Mouse (Mus musculus) retina, postnatal 7 days (tissue): ENCODE data around the gene Ece2.
"Not testable (repeated sequence)": the region's sequence is repeated elsewhere in the genome, so short reads cannot be mapped to it uniquely, and the experiment has no call there.

Source experiments
- DNase-seq: peaks from one replicate; pipeline ENCODE4 v3.0.0-alpha.2; 2012; ENCODE audit warnings: low read depth, low spot score

The Ece2 gene

GRCm38 (mm10) chr16:20621991-20622685 is 7.5 kb upstream of the Ece2 start:
- no peak for DNase-seq

- DNase-seq = no peak
These were observed 6.4 kb upstream of the Ece2 start for GRCm38 (mm10) chr16:20623211-20623610.

- no peak for DNase-seq
These were observed 697 bp upstream of the Ece2 start for GRCm38 (mm10) chr16:20628871-20629391.

- DNase-seq = no peak
These were observed 7.8 kb downstream of the Ece2 start for GRCm38 (mm10) chr16:20637410-20637809.

DNA sequence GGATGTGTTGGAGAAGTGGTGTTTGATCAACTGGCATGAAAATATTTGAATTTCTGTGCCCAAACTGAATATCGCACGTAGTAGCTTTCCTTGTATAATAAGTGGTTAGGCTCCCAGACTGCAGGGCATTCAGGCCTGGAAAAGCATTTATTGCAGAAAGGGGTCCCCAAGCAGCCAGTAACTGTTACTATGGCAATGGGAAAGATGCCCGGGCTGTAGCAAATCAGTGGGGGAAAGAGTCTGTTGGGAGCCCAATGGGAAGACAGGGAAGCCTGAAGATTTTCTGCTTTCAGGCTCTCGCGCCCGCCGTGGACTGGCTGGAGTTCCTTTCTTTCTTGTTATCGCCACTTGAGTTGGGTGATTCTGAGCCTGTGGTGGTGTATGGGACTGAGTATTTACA is 8.7 kb downstream of the Ece2 start:
- DNase-seq = no peak

DNA sequence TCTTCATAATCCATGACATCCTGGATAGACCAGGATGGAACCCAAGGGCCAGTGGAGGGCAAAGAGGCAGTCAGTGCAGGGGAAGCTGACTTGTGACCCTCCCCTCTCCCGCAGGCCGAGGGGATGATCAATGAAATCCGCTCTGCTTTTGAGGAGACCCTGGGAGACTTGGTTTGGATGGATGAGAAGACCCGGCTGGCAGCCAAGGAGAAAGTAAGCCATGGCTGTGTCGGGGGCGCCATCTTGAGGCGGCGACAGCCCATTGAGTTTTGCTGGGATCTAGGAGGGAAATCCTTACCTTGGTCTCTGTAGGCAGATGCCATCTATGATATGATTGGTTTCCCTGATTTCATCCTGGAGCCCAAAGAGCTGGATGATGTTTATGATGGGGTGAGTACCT is 12.5 kb downstream of the Ece2 start:
- DNase-seq = no peak

GRCm38 (mm10) chr16:20643911-20644310 is 14.3 kb downstream of the Ece2 start:
- DNase-seq = no peak

GRCm38 (mm10) chr16:20651076-20651946 is 21.7 kb downstream of the Ece2 start, which contains the start of gene Psmd2:
Gene Psmd2, plus strand, starts transcription at chr16:20651652.
- DNase-seq = peak; percentile 92

DNA sequence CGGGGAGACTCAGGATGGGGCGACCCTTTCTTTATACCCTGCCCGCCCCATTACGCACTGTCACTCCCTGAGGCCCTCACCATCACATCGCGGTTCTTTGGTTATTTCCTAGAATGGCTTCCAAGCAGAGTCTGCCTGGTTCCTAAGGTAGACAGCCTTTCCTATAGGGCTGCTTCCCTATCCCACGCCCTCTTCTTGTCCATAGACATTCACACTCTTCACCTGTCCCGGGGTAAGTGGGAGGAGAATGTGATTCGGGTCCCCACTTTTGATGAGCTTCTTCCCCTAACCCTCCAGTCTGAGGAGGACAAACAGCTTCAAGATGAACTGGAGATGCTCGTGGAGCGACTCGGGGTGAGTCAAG is 22.3 kb downstream of the Ece2 start:
- no peak for DNase-seq

DNA sequence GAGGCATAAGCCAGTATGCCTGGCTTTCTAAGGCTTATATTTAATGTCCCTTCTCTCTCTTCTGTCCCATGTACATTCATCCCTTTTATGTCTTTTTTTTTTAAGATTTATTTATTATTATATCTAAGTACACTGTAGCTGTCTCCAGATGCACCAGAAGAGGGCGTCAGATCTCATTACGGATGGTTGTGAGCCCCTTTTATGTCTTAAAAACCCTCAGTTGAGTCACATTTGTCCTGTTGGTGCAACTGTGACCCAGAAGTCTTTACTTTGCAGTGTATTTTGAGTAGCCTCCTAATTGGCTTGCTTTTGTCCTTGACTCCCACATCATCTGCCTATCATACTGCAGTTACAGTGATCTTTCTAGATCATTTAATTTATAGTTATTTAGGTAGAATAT is 23.7 kb downstream of the Ece2 start:
- no peak for DNase-seq

DNA sequence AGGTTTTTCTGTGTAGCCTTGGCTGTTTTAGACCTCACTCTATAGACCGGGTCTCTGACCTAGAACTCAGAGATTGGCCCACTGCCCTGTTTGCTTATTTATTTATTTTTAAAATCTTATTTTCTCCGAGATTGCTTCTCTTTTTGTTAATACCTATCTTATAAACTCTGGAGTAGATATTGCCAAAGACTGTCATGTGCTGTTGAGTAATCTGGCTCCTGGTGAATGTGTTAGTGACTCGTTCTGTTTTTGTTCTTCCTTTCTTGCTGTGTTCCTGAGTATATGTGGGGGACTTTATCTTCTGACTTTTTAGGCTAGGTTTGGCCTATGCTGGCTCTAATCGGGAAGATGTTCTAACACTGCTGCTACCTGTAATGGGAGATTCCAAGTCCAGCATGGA is 28.0 kb downstream of the Ece2 start:
- no peak for DNase-seq

GRCm38 (mm10) chr16:20668013-20668412 is 38.4 kb downstream of the Ece2 start, which contains the start of gene Eif4g1:
Gene Eif4g1, plus strand, starts transcription at chr16:20668313.
- DNase-seq = not testable (repeated sequence)

DNA sequence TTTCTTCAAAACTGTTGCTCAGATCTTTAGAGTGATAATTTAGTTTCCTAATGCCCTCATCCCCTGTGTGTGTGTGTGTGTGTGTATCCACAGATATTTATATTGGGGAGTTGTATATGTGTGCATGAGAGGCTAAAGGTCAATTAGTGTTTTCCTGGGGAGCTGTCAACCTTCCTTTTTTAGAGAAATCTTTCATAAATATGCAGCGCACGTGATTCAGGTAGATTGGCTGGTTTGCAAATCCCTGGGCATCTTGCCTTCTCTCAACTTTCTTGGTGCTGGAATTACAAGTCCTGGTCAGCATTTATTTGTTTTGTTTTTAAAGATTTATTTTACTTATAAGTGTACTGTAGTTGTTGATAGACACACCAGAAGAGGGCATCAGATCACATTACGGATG is 40.7 kb downstream of the Ece2 start:
- no peak for DNase-seq

DNA sequence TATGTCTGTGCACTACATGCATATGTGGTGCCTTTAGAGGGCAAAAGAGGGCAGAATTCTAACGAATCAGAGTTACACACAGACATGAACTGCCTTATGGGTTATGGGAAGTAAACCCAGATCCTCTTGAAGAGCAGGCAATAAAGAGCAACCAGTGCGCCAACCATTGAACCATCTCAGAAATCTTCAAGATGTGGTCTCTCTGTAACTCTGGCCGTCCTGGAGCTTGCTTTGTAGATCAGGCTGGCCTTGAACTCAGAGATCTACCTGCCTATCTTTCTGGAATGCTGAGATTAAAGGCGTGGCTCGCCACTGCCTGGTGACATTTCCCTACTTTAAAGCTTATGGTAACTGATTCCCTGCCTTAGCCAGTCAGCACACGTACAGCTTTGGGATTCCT is 42.3 kb downstream of the Ece2 start:
- no peak for DNase-seq

GRCm38 (mm10) chr16:20672500-20672902 is 42.9 kb downstream of the Ece2 start:
- DNase-seq = peak; percentile 85

GRCm38 (mm10) chr16:20672965-20673705 is 43.5 kb downstream of the Ece2 start:
- DNase-seq = no peak

GRCm38 (mm10) chr16:20673706-20674303 is 44.2 kb downstream of the Ece2 start:
- no peak for DNase-seq

DNA sequence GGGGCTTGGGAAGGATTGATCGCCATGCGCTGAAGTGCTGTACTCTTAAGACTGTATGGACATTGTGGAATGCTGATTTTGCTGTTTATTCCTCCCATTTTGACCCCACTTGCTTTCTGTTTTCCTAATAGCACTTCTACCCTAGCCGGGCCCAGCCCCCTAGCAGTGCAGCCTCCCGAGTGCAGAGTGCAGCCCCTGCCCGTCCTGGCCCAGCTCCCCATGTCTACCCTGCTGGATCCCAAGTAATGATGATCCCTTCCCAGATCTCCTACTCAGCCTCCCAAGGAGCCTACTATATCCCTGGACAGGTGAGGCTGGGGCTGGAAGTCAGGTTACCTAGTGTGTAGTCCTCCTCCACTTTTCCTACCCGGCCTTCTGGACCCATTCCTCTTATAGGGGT is 45.6 kb downstream of the Ece2 start:
- no peak for DNase-seq

GRCm38 (mm10) chr16:20676702-20677101 is 47.1 kb downstream of the Ece2 start:
- DNase-seq = no peak

DNA sequence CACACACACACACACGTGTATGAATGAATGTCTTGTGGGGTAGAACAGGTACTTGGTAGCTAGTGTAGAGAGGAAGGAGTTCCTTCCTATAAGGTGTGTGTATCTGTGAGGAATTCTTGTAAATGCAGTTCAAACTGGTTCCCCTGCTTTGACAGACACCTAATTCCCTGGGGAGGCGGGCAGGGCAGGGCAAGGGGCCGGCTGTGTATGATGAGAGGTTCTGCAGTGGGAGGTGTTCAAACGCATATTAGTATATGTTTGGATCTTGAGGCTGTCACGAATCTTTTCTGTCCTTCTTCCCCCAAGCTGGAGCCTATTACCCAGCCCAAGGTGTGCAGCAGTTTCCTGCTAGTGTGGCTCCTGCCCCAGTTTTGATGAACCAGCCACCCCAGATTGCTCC is 47.8 kb downstream of the Ece2 start:
- no peak for DNase-seq

DNA sequence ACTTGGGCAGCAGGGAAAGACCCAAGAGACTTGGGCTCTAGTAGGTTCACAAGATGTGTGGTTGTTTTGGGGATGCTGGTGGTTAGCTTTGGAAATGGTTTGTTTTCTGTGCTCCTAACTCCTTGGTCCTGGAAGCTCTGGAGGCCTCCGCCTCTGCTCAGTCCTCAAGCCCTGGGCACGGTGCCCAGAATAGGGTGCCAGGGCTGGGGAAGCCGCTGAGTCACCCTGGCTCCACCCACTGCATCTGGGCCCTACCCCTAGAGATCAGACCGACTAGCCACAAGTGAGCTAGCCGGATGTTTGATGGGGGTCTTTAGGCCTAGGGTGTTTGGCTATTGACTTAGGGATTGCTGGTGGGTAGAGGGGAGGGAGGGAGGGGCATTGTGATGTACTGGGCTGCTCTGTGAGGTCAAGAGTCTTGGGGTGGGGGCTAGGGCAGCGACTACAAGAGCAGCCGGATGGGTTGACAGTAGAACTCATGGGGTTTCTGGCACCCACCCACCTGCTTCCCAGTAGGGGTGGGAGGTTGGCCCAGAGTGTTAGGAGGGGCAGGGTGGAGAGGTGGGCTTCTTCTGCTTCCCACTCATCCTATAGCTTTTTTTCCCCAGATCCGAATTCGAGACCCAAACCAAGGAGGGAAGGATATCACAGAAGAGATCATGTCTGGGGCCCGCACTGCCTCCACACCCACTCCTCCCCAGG is 48.5 kb downstream of the Ece2 start:
- DNase-seq = no peak
